Mouse (Mus musculus): ENCODE measurements around the gene Stx5a.

- no peak for TF ChIP-seq CTCF (IDR thresholded peaks at IDR 0.05)
- TF ChIP-seq EP300 (IDR thresholded peaks at IDR 0.05), result no peak
Measured at GRCm38 (mm10) chr19:8705026-8705708, 36.0 kb upstream of the Stx5a start.

Measured in lung, postnatal 0 days (tissue).